Mouse (Mus musculus): ENCODE results near the gene Igfbp7.

GRCm38 (mm10) chr5:77449531-77449930, 41.7 kb upstream of the Igfbp7 start:
- TF ChIP-seq CTCF (conservative IDR thresholded peaks at IDR 0.05 in 1 of 2, IDR thresholded peaks at IDR 0.05 in 1 of 2; ENCODE audit: low read depth in 2 of 2, low read length in 2 of 2), result no peak
- TF ChIP-seq ELF1 (IDR thresholded peaks at IDR 0.05; ENCODE audit: low read depth, low read length), result no peak
- TF ChIP-seq ZMIZ1 (IDR thresholded peaks at IDR 0.05; ENCODE audit: low read depth, low read length), result no peak
- no peak for TF ChIP-seq MXI1 (IDR thresholded peaks at IDR 0.05; ENCODE audit: low read depth, low read length)
- TF ChIP-seq POLR2A (IDR thresholded peaks at IDR 0.05; ENCODE audit: low read depth, low read length), result no peak
- no peak for TF ChIP-seq MYC (IDR thresholded peaks at IDR 0.05; ENCODE audit: low read depth, low read length)
- TF ChIP-seq RAD21 (IDR thresholded peaks at IDR 0.05; ENCODE audit: low read depth, low read length), result no peak
- TF ChIP-seq POLR2AphosphoS2 (IDR thresholded peaks at IDR 0.05; ENCODE audit: low read depth, low read length), result no peak
- no peak for TF ChIP-seq IRF4 (IDR thresholded peaks at IDR 0.05; ENCODE audit: low read depth, low read length)
- TF ChIP-seq USF2 (conservative IDR thresholded peaks at IDR 0.05; ENCODE audit: low read depth, low read length), result no peak
- no peak for TF ChIP-seq EP300 (IDR thresholded peaks at IDR 0.05; ENCODE audit: low read length)
- no peak for TF ChIP-seq BHLHE40 (IDR thresholded peaks at IDR 0.05; ENCODE audit: low read depth, low read length)
- no peak for TF ChIP-seq JUN (IDR thresholded peaks at IDR 0.05; ENCODE audit: insufficient read depth, low read depth, low read length)

All from CH12.LX (cell line).